Mouse (Mus musculus) gastrocnemius, postnatal 4 days (tissue): ENCODE measurements around the gene Dtx4. TPM values are rescaled to one million over a fixed set of nuclear protein-coding genes. Genes with fewer than 3 reads are reported as not detected.

ENCODE experiments used
- DNase-seq, 2 experiments: peaks; one replicate each; pipeline ENCODE4 v3.0.0; 2021 to 2022; ENCODE audit warnings: low spot score in 2 of 2, mixed read lengths in 2 of 2
- total RNA-seq, 2 experiments: library from RNA; stranded (reverse); gene quantifications; 2 replicates each; pipeline ENCODE4 v1.2.3; 2021

The Dtx4 gene
- total RNA-seq, 2 experiments from 2014 or later, result 33.2 to 37.5 TPM

- no peak for DNase-seq
Observed at GRCm38 (mm10) chr19:12427101-12427500, 74.2 kb downstream of the Dtx4 start.

GRCm38 (mm10) chr19:12421680-12422079 lies 79.6 kb downstream of the Dtx4 start:
- no peak for DNase-seq

- DNase-seq, result no peak
Observed at GRCm38 (mm10) chr19:12420555-12420954, 80.7 kb downstream of the Dtx4 start.

DNA sequence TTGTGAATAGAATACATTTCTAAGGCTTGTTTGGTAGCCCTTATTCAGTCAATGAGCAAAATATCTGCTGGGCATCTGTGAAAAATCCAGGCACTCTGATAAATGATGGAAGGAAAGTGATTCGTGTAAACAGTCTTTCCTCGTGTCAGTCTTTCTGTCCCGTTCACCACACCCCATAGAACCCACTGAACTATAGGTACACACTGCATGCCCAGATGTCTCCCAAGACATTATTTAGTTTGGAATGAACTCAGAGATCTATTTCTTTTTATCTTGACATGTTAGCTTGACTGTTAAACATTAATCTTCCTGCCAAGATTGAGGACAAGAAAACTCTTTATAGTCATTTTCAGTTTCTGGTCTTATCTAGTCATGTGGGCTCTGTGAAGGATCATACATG lies 82.9 kb downstream of the Dtx4 start:
- DNase-seq, result no peak

GRCm38 (mm10) chr19:12417361-12417760 lies 83.9 kb downstream of the Dtx4 start, which contains the start of gene Olfr1441:
Gene Olfr1441 (plus strand): TSS chr19:12417433.
- no peak for DNase-seq

Other genes with a start within 250 kb of the Dtx4 start
- not detected for gene Olfr235, start 240.4 kb downstream of the Dtx4 start, total RNA-seq
- gene Olfr1434, start 221.6 kb downstream of the Dtx4 start, total RNA-seq, result not detected
- not detected for gene Olfr1436, start 202.3 kb downstream of the Dtx4 start, total RNA-seq
- gene Olfr1437, start 176.4 kb downstream of the Dtx4 start, total RNA-seq, result not detected
- gene Olfr1438-ps1, start 165.5 kb downstream of the Dtx4 start, total RNA-seq, result not detected
- not detected for gene Olfr1440, start 114.2 kb downstream of the Dtx4 start, total RNA-seq
- gene Olfr1441, start 84.0 kb downstream of the Dtx4 start, total RNA-seq, result not detected
- not detected for gene Pfpl, start 73.5 kb downstream of the Dtx4 start, total RNA-seq
- gene Mpeg1, start 40.7 kb downstream of the Dtx4 start, total RNA-seq, result 1 to 10 TPM; 3.7 to 3.9 TPM
- gene Fam111a, start 44.3 kb upstream of the Dtx4 start, total RNA-seq, result 10 to 100 TPM; 21.3 to 21.5 TPM
- gene Gm4952, start 98.5 kb upstream of the Dtx4 start, total RNA-seq, result 1 to 10 TPM in 1 of 2 experiments, not detected in 1; 1.0 TPM
- not detected for gene Glyat, start 131.9 kb upstream of the Dtx4 start, total RNA-seq
- gene Olfr1442, start 169.0 kb upstream of the Dtx4 start, total RNA-seq, result not detected
- gene Olfr1443, start 176.7 kb upstream of the Dtx4 start, total RNA-seq, result not detected
- under 1 TPM in 1 of 2 experiments, not detected in 1; 0.49 TPM for gene Keg1, start 194.3 kb upstream of the Dtx4 start, total RNA-seq